Mouse (Mus musculus) bone marrow macrophage, adult 2 months (primary cell): ENCODE results near the gene Prkaa2. TPM values are rescaled to one million over a fixed set of nuclear protein-coding genes. Genes with fewer than 3 reads are reported as not detected.

Source experiments
- H3K27ac ChIP-seq: 2 replicates; pipeline ENCODE4 v1.5.1; 2012; ENCODE audit warnings: low read depth, low read length; ENCODE audit not compliant: insufficient read depth
- H3K4me1 ChIP-seq: 2 replicates; pipeline ENCODE4 v1.6.1; 2012; ENCODE audit warnings: low read length; ENCODE audit not compliant: control insufficient read depth, insufficient read depth
- H3K4me3 ChIP-seq: 2 replicates; pipeline ENCODE4 v1.5.1; 2012; ENCODE audit warnings: mild to moderate bottlenecking, low read length, moderate library complexity; ENCODE audit not compliant: insufficient read depth
- CTCF ChIP-seq: IDR thresholded peaks from 2 replicates; pipeline ENCODE4 v1.5.1; 2012; ENCODE audit warnings: low read depth, mild to moderate bottlenecking, low read length, moderate library complexity
- POLR2A ChIP-seq: IDR thresholded peaks from 2 replicates; pipeline ENCODE4 v1.6.1; 2012; ENCODE audit warnings: mild to moderate bottlenecking, low read depth, low read length, borderline replicate concordance
- polyA plus RNA-seq: library from polyadenylated mRNA; stranded (reverse); fragments of >200 nt; gene quantifications from 2 replicates; pipeline ENCODE4 v1.2.4, GENCODE M21; 2012; ENCODE audit not compliant: missing spikeins, insufficient read depth, insufficient read length

The Prkaa2 gene
- polyA plus RNA-seq, 1 experiment = 0.09 TPM

DNA sequence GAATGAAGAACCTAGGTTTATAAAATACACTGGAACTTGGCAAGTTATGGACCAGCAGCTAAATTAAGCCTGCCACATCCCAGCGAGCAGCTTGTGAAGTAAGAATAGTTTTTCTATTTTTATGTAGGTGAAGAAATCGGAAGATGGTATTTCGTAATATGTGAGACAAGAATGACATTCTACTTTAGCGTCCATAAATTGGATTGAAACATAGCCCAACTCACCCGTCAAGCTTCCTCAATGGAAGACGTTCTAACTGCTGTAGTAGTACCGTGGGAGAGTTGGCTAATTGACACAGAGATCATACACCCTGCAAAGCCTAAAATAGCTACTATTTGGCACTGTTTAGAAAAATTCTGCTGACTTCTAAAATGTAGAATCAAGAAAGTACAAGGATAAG is 39.8 kb upstream of the Prkaa2 start:
- H3K4me3 ChIP-seq = no peak overlapping the region
- no peak overlapping the region for H3K27ac ChIP-seq
- TF ChIP-seq POLR2A = no peak
- TF ChIP-seq CTCF = no peak
- peaks cover 24% of the 10 kb centered on the region for H3K4me1 ChIP-seq

- Histone ChIP-seq H3K4me1 (no peaks in the 10 kb centered on the region), H3K4me3 (no peak overlapping the region), H3K27ac (no peak overlapping the region)
- TF ChIP-seq CTCF (no peak), POLR2A (no peak)
Observed at GRCm38 (mm10) chr4:105133350-105134050, 23.8 kb upstream of the Prkaa2 start.

DNA sequence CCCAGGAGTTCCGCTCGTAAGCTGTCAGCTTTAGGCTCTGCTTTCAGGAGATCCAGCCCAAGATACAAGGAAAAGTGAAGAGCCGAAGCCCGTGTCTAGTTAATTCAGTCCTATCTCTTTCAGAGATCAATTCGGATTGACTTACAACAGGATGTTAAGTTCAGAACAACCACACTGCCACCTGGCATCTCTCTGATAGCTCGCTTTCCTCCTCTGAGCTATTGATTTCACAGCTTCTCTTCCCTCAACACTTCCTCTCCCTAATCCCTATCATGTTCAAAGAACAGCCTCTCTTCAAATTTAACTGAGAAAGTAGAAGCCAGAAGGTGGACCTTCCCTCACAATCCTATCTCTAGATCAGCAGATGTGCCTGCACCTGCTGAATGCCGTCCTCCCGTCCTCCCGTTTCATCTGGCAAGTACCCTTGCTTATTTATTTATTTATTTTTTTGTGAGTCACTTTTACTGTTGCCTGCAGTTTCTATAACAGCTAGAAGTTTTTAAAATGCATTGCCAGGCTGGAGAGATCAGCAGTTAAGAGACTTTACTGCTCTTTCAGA is 22.1 kb upstream of the Prkaa2 start:
- TF ChIP-seq POLR2A = no peak
- no peak for TF ChIP-seq CTCF
- H3K4me3 ChIP-seq = no peak overlapping the region
- no peak overlapping the region for H3K27ac ChIP-seq
- H3K4me1 ChIP-seq = no peaks in the 10 kb centered on the region

GRCm38 (mm10) chr4:105129212-105129611 is 19.5 kb upstream of the Prkaa2 start:
- Histone ChIP-seq H3K4me1 (no peaks in the 10 kb centered on the region), H3K4me3 (no peak overlapping the region), H3K27ac (no peak overlapping the region)
- TF ChIP-seq POLR2A = no peak
- no peak for TF ChIP-seq CTCF

GRCm38 (mm10) chr4:105122429-105122828 is 12.7 kb upstream of the Prkaa2 start:
- H3K4me1 ChIP-seq = no peaks in the 10 kb centered on the region
- TF ChIP-seq POLR2A = no peak
- TF ChIP-seq CTCF = peak; percentile 74
- no peak overlapping the region for H3K27ac ChIP-seq

GRCm38 (mm10) chr4:105121081-105121480 is 11.4 kb upstream of the Prkaa2 start:
- H3K4me1 ChIP-seq = no peaks in the 10 kb centered on the region
- H3K27ac ChIP-seq = no peak overlapping the region
- H3K4me3 ChIP-seq = no peak overlapping the region
- TF ChIP-seq POLR2A (no peak), CTCF (no peak)

More at GRCm38 (mm10) chr4:105122429-105122828, 12.7 kb upstream of the Prkaa2 start:
- no peak overlapping the region for H3K4me3 ChIP-seq

DNA sequence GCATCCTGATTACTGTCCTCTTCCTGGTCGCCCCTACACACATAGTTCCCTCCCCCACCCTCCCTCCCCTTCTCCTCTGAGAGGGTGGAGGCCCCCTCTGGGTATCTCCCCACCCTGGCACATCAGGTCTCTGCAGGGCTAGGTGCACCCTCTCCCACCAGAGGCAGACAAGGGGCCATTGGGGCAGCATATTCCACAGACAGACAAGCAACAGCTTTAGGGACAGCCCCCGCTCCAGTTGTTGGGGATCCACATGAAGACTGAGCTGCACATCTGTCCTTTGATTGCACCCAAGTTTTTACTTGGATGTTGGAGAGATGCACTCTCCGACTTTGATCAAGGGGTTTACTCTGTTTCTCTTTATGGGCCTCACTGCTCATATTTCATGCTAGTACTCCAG is 3.8 kb upstream of the Prkaa2 start:
- H3K4me3 ChIP-seq = no peak overlapping the region
- H3K27ac ChIP-seq = no peak overlapping the region
- H3K4me1 ChIP-seq = peaks cover 8% of the 10 kb centered on the region
- TF ChIP-seq CTCF (no peak), POLR2A (no peak)

- TF ChIP-seq POLR2A (no peak), CTCF (no peak)
- no peak overlapping the region for H3K4me3 ChIP-seq
- no peak overlapping the region for H3K27ac ChIP-seq
- peaks cover 8% of the 10 kb centered on the region for H3K4me1 ChIP-seq
Observed at GRCm38 (mm10) chr4:105113042-105113441, 3.4 kb upstream of the Prkaa2 start.

- TF ChIP-seq CTCF = no peak
- no peak for TF ChIP-seq POLR2A
- H3K27ac ChIP-seq = no peak overlapping the region
- peaks cover 8% of the 10 kb centered on the region for H3K4me1 ChIP-seq
- no peak overlapping the region for H3K4me3 ChIP-seq
Observed at GRCm38 (mm10) chr4:105111770-105112169, 2.1 kb upstream of the Prkaa2 start.

DNA sequence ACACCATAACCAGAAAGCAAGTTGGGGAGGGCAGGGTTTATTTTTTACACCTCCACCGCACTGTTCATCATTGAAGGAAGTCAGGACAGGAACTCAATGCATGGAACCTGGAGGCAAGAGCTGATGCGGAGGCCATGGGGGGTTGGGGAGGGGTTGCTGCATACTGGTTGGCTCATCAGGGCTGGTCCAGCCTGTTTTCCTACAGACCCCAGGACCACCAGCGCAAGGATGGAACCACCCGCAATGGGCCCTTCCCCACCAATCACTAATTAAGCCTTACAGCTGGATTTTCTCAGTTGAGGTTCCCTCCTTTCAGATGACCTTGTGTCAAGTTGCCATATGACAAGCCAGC is 970 bp upstream of the Prkaa2 start:
- Histone ChIP-seq H3K4me3 (peak overlapping the region; percentile 73; the same call in 1 of the 2 replicates), H3K27ac (no peak overlapping the region), H3K4me1 (peaks cover 8% of the 10 kb centered on the region)
- TF ChIP-seq CTCF = no peak
- TF ChIP-seq POLR2A = no peak
